Mouse (Mus musculus) forebrain, embryonic 12.5 days (tissue): ENCODE measurements at regions not wholly inside any gene's neighbourhood (a gene's known extent, or its start where the extent isn't known, plus 50 kb on each side); places are given as distances from the start of the nearest gene placed in this dataset.

Experiments used
- ATAC-seq: fragments of 200-750 bp; cut with Nextera tagmentation; 2 replicates; pipeline ENCODE4 v1.8.0; 2017; ENCODE audit warnings: moderate TSS enrichment; ENCODE audit not compliant: low FRiP score
- H3K27ac ChIP-seq: fragments of 300-500 bp; sonication (generic); 2 replicates; pipeline ENCODE4 v1.5.1; 2016; ENCODE audit warnings: mild to moderate bottlenecking
- H3K27me3 ChIP-seq: fragments of 300-500 bp; sonication (generic); 2 replicates; pipeline ENCODE4 v1.6.1; 2016; ENCODE audit warnings: mild to moderate bottlenecking
- H3K36me3 ChIP-seq: fragments of 300-500 bp; sonication (generic); replicated peaks from 2 replicates; pipeline ENCODE4 v1.6.1; 2016; ENCODE audit warnings: mild to moderate bottlenecking
- H3K4me1 ChIP-seq: fragments of 300-500 bp; sonication (generic); 2 replicates; pipeline ENCODE4 v1.6.1; 2016
- H3K4me2 ChIP-seq: fragments of 300-500 bp; sonication (generic); 2 replicates; pipeline ENCODE4 v1.6.1; 2016; ENCODE audit warnings: mild to moderate bottlenecking, moderate library complexity
- H3K4me3 ChIP-seq: fragments of 300-500 bp; sonication (generic); replicated peaks from 2 replicates; pipeline ENCODE4 v1.5.1; 2016; ENCODE audit warnings: mild to moderate bottlenecking
- H3K9ac ChIP-seq: fragments of 300-500 bp; sonication (generic); 2 replicates; pipeline ENCODE4 v1.6.1; 2016; ENCODE audit warnings: mild to moderate bottlenecking
- H3K9me3 ChIP-seq: fragments of 300-500 bp; sonication (generic); 2 replicates; pipeline ENCODE4 v1.6.1; 2016
- WGBS: fragments of 180-500 bp; shearing (Covaris S2); methylation state at CpG from one replicate; pipeline ENCODE4 v1.1.7; 2016; 5-methylcytosine and 5-hydroxymethylcytosine counted together

DNA sequence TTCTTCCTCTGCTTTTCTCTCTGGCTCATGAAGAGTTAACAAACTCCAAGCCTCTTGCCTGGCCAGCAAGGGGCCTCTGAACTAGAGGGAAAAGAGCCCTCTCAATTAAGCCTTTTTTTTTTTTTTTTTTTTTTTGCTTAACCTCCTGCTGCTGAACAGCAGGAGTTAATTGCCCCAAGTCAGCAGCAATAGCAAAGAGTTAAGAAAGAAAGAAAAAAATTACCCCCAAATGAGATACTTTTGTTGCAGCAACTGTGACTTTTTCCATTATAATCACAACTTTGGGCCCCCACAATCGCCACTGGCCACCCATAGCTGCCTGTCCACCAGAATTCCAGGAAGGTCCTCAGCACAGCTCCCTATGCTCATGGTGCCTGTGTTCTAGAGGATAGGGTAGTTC lies 60.4 kb upstream of the Zmat1 start:
- H3K4me3 ChIP-seq: no peak overlapping the region
- ATAC-seq: no peak
- 0% methylated on average over 1 of the region's 1 CpGs for WGBS
- no peaks in the 10 kb centered on the region for H3K4me1 ChIP-seq
- no peak overlapping the region for H3K9ac ChIP-seq
- H3K27me3 ChIP-seq: peaks cover 28% of the 10 kb centered on the region
- H3K36me3 ChIP-seq: no peaks in the 10 kb centered on the region
- H3K4me2 ChIP-seq: no peak overlapping the region
- H3K27ac ChIP-seq: no peak overlapping the region
- no peaks in the 10 kb centered on the region for H3K9me3 ChIP-seq

DNA sequence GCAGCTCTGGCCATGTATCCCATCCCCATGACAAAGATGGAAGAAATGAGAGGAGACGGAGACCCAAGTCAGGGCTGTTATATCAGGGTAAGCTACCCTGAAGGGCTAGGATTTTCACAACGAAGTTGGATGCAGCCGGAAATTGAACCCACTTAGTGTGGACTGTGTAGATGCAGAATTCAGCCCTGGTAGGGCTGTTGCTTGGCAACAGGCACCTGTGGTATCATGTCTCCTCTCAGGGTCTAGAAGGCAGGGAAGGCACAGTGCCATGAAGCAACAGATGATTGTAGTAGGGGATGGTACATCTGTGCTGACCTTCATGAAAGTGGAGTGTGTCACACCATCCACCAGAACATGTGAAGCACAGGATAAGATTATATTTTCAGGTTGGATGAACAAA lies 51.2 kb upstream of the Zmat1 start:
- WGBS: 67% methylated on average over 3 of the region's 3 CpGs
- peaks cover 52% of the 10 kb centered on the region for H3K27me3 ChIP-seq
- no peak for ATAC-seq
- H3K9me3 ChIP-seq: no peaks in the 10 kb centered on the region
- no peaks in the 10 kb centered on the region for H3K36me3 ChIP-seq
- H3K4me1 ChIP-seq: no peaks in the 10 kb centered on the region
- H3K9ac ChIP-seq: no peak overlapping the region
- no peak overlapping the region for H3K27ac ChIP-seq
- H3K4me3 ChIP-seq: no peak overlapping the region
- H3K4me2 ChIP-seq: no peak overlapping the region

DNA sequence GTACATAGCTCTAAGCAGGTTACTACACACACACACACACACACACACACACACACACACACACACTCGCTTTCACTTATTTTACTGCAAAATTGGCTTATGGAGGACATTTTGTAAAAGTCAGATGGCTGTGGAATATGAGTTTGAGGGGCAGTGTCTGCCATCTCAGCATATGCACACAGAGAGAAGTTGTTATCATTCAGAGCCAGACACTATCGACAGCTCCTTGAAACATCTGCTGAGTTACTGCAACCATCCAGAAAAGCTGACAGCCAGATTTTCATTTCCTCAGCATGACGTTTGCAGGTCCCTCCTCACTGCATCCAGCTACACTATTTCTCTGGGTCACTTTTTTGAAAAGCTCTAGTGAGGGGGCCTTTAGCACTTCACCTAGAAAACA lies 49.9 kb upstream of the Zmat1 start:
- H3K4me2 ChIP-seq: no peak overlapping the region
- H3K27me3 ChIP-seq: peaks cover 52% of the 10 kb centered on the region
- H3K36me3 ChIP-seq: no peaks in the 10 kb centered on the region
- WGBS: 68% methylated on average over 3 of the region's 3 CpGs
- H3K4me3 ChIP-seq: no peak overlapping the region
- no peak overlapping the region for H3K9ac ChIP-seq
- no peaks in the 10 kb centered on the region for H3K9me3 ChIP-seq
- ATAC-seq: no peak
- no peaks in the 10 kb centered on the region for H3K4me1 ChIP-seq
- no peak overlapping the region for H3K27ac ChIP-seq
